Mouse (Mus musculus): ENCODE measurements at regions not wholly inside any gene's neighbourhood (a gene's known extent, or its start where the extent isn't known, plus 50 kb on each side); places are given as distances from the start of the nearest gene placed in this dataset.

DNA sequence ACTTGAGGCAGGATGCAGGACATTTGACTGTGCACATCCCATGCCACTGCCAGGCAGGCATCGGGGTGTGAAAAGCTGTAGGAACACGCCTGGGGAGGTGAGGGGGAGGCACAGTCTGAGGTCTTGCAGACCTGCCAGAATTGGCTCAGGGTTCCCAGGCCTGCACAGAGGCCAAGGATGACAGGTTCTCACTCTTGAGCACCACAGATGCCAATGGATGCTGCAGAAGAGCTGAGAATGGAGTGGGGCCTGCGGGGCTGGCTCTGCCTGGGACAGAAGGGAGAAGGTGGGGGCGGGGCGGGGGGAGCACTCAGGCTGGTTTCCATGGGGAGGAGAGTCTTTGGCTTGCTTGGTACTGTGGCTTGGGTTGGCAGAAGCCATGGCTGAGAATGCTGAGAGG, 469.2 kb upstream of the Syt1 start:
- no peak for DNase-seq

DNA sequence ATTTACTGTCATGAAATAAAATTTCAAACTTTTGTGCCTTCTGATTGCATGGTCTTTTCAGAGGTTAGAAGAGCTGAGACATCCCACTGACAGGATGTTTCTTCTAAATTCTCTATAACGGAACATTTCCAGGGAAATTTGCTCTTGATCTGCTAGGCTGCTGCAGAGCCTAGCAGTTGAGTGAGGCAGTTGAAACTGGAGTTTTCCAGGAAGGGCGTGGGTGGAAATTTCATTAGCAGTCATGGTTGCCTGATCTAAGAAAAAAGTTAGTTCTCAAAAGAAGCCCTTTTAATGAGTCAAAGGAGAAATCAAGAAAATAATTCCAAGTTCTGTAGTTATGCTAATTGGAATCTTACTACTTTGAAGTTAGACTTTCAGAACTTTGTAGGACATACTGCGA, 455.7 kb upstream of the Syt1 start:
- DNase-seq: no peak

DNA sequence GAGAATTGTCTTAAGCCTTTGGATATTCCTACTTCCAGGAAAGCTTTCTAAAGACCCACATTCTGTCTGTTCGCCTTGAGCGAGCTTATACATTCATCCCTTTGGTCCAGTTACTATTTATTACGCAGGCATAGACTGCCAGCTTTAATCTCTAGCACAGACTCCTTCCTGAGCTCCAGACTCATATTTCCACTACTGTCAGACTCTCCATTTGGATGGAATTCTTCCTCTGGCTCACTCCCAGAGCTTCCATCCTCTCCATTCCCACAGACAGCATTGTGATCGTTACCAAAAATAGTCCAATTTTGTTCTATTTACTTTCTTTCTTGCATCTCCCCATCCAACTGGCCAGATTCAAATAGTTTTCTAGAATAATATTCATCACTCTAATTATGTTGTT, 420.3 kb upstream of the Syt1 start:
- no peak for DNase-seq

DNA sequence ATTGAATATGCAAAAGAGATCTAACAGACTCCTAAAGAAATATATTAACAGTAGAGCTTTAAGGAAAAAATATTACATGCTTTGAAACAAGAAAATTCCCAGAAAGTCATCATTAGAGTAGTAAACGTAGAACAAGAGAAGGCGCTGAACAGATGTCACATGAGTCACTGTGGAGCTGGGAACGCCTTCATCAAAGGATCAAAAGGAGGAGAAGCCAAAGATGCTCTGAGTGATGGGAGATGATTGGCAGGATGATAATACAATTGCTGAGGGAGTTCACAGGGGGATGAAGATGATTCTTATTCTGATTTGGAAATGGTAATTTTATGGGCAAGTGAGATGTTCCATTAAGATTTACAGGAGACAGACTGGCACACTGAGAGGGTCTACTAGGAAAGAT, 417.1 kb upstream of the Syt1 start:
- DNase-seq: no peak

DNA sequence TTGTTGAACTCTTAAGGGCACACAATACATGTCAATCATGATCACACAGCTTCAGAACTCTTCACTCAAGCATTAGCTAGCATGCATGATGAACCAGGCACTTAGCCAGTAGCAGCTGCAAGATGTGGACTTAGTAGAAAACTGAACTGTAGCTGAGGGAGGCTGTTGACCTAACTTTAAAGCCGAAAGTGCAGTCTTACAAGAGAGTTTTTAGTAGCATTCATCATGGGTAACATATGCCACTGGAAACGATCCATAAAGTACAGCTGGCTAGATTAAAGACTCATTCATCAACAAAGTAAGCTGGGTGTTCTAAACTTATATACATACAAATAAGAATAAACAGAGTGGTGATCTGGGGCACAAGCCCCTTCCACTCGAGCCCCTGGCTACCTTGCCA, 396.2 kb upstream of the Syt1 start:
- DNase-seq: no peak

DNA sequence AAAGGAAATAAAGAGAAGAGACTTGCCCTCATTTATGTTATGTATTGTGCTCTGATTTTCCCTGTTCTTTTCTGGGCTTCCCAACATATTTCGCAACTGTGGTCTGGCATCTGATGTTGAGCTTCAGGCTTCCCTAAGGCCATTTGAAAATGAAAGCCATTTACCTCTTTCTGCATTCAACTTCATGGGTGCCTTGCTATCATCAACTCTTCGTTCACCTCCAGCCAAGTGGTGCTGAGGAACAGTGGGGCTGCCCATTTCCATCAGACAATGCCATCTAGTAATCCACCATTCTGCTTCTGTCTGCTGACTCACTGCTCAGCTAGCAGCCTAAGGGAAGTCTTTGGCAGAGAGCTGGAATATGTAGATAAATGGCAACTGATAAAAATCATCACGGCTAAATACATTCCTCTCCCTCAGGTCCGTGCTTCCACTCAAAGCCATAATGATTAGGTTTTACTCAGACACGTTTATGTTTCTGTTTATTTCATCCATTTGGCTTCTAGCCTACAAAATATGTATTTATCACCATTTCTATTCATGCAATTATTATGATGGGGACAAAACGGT, 394.4 kb upstream of the Syt1 start:
- no peak for DNase-seq

DNA sequence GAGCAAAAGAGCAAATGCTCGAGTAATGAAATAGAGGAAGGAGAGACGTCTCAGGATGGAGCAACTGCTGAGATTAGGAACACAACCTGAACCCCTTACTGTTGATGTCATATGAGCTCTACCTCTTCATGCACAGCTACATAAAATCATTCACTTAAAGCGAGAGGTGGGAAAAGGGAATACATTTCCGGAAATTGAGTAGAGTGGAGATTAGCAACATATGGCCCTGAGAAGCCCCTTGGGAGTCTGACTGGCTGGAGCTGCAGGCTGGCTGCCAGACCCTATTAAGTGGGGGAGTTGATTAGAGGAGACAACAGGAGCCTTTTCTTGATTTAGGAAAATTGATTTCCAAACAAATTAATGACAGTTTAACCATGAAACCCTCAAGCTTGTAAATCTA, 373.0 kb upstream of the Syt1 start:
- no peak for DNase-seq

DNA sequence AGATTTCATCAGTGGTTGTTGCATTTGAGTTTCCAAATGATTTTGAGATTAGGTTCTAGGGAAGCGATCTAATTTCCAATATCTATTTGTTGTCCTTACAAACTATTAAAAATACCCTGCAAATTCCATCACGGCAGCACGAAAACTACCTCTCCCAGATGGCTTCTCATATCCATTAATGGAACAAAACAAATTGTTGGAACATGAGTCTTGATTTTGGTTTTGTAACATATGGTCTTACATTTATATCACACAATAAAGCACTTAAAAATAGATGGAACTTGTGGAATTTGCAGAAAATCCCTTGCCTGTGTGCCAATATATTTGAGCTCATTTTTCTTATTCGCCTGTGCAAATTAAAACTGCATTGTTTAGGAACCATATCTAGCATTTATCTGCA, 368.1 kb upstream of the Syt1 start:
- no peak for DNase-seq

DNA sequence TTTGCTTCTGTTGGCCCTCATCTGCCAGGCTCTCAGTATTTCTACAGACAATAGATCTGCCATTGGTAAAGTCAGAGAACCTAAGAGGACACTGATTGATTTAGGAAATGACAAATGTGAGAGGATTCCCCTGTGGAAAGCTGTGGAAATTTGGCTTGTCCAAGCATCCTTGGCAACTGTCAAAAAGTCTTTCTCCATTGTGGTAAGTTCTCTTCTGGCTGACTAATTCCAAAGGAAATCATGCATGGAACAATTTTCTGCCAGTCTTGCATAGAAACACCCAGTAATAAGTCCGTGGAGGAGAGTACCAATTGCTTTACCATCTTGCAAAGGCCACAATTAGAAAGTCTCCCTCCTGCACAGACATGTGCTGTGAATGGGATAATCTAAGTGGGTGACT, 349.4 kb upstream of the Syt1 start:
- DNase-seq: no peak

DNA sequence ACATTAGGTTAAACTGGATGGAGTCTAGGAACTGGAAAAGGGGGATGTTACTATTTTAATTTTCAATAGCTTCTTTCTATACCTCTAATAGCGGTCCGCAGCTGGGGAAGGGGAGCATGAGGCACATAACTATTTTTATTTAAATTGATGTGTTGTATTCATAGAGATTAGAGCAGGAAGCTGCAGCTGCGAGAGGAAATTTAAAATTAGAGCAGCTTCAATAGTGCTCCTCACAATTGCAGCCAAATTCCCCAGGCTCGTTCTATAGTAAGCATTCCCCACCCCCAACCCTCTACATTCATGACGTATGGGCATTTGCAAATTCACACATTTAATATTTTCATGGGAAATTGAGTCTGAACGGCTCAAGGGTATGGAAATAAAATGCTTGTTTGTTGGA, 348.0 kb upstream of the Syt1 start:
- DNase-seq: no peak

DNA sequence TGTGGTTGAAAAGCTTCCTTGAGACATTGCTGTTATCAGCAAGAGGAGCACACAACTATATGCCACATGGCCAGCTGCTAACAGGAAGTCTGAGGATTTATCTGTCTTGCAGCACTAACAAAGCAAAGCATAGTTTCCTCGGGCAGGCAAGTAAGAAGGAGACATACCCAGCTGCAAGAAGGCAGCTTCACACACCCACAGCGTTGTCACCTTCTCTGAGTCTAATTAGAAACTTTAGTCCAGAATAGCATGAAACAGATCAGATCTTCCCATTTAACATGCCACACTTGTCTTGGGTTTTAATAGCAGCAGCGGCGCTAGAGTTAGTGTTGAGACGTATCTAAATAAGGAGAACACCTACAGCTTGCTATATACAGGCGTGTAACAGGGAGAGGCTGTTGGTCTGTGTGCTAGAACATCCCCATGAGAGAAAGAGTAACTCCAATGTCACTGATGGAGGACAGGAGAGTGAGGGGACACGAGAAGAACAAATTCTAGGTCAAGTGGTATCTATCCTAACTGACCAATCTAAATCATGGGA, 322.1 kb upstream of the Syt1 start:
- no peak for DNase-seq

DNA sequence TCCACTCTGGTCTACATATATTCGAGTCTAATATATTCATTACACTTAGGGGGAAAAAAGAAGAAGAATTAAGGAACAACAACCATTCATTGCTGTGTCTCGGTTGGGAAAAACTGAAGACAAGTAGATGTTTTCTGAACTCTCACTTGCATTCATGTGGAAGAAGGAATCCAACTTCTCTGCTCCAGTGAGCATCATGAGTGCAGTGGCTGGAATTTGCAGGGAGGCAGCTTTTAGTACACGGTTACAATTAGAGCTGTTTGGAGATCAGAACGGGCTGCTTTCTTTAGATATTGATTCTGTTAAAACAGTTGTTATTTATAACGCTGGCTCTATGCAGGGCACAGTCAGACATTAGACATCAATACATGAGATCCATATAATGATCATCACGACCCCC, 298.5 kb upstream of the Syt1 start:
- no peak for DNase-seq

DNA sequence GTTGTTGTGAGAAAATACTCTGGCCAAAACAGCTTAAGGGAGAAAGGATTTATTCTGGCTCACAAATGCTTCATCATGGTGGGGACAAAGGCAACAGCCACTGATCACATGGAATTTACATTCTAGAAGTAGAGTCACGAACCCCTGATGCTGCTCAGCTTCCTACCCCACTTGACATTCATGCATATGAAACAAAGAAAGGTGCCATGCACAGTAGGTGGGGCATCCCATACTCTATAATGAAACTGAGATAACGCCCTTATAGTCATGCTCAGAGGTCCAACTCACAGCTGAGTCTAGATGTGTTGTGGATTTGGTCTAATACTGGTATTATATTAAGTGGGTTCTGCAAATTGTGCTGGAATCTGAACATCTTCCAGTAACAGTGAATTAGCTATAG, 289.4 kb upstream of the Syt1 start:
- no peak for DNase-seq

DNA sequence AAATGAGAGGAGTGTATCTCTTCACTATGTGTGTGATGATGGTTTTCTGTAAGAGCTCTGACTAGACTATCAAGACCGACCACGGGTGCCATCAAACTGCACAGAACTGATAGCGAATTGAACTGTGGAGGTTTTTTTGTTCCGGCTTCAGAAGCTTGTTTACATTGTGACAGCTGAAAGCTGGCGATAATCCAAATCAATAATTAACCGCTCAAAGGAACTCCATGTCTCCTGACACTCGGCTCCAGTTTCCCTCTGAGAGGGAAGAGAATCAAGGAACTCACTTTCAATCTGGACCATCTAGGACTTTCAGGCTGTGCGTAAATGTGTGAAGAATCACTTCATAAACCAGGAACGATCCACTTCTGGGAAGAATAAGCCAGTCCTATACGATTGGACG, 289.0 kb upstream of the Syt1 start:
- no peak for DNase-seq

DNA sequence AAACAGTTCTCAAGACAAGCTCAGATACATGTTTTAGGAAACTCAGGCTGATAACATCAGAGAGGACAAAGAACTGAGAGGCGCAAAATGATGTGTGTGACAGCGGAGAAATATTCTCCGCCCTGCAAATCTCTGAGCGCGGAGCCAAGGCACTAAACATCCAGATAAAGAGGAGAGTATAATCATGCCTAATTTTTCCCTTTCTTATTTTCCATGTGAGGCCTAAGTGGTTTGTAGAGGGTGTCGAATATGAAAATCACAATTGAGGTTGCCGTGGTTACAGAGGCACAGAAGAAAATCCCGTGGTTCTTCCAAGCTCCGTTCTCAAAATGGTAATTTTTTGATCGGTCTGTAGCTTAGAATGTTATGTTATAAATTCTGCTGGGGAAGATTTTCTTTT, 272.6 kb upstream of the Syt1 start:
- DNase-seq: no peak

DNA sequence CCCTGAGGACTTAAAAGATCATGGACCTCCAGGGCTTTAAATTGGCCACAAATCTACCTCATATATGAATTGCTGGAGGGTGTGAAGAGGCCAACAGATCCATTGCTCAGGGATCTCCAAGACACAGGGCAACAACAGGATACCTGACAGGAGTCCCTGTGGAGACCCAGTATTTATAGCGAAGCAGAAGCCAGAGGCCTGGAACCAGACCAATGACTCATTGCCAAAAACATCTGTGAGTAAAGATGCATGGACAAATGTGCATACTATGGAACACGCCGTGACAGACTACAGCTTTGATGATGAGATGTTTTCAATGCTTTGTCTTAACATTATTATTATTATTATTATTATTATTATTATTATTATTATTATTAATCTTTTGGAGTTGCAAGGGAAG, 239.0 kb upstream of the Syt1 start:
- DNase-seq: no peak

DNA sequence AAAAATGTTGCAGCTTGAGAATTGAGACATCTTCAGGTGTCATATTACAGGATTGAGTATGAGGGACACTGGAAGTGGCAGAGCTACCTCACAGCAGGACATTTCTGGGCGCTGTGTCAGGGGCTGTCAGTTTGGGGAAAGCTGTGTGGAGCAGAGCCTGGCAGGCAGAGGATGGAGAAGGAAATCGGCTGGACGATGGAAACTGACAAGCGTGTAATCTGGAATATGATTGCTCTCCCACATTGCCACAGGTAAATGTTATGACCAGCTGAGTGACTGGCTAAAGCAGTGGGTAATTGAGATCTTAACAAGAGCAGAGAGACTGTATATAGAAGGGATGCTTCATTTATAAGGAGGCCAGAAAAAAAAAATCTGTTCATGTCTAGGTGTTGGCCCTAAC, 235.5 kb upstream of the Syt1 start:
- DNase-seq: no peak

DNA sequence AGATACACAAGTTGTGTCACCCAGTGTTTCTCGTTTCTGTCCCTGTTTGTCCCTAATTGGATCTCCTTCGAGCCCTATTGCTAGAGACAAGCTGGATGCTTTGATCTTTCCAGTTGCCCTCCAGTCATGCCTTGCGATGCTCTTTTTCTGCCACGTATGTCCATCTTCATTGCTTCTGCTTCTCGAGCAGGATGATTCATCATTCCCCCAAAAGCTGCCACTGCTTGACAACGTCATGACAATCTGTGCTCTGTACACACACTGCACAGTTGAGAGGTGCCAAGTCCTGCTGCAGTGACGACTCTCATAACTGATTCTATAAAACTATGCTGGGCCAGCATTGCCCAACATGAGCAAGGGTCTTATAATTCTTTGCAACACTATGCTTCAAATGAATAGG, 226.2 kb upstream of the Syt1 start:
- no peak for DNase-seq

DNA sequence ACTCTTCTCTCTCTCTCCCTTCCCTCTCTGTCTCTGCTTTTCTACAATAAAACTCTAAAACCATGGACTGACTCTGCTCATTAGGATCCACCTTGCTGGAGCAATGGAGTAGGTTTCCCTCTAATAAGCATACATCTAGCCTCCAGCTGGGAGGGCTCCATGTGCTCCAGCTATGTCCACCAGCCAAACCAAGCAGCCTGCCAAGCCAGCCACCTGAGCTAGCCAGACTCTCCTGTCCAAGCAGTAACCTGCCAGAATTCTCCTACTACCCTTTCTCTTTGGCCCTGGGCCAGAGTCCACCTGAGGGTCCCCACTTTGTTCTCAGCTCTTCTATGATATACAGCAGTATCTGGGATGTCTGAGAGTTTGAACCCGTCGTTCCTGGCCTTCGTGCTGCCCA, 216.2 kb upstream of the Syt1 start:
- DNase-seq: no peak

DNA sequence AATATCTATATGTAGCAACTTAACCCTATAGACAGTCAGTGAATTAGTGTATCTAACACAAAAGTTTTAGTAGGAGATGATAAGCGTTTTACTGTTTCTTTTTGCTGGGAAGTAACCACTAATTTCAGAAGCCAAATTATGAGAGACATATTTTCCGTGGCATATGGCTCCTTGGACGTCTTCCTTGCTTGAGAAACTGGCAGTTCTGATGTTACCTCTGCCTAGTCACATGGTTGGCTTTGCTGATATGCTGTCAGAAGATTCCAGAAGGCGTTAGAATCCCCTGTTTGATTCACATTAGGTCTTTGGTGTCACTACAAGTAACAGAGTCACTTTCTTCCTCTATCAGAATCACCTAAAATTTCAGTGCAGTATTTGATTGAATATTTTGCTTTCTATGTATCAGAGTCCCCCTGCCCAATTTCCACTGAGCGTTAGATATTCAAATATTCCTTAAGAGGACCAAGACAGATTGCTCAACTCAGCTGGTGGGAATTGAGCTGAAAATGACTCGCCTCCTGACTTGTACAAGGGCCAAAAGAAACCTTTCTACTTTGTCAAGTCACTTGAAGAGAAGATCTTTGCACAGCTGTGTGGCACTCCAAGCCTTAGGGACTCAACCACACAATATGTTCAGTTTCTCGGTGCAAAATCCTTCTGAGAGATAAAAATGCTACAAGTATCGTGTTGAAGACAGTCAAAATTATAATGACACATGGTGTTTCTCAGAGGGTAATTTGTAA, 178.2 kb upstream of the Syt1 start:
- no peak for DNase-seq

DNA sequence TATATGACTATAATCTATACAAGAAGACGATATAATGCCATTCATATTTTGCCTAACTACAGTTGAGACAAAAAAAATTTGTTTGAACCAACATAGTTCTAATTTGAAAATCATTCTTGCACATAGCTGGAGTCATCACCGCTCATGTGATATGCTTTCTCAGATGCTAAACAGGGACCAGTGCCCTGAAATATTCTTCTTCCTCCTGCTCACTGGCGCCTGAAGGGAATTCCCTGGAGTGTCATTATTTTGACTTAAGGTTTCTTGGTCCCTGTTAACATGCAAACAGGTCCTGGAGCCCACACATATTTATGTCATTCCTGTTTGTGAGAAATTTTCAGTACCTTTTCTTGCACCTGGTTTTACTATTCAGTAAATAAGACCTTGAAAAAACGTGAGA, 177.5 kb upstream of the Syt1 start:
- no peak for DNase-seq

DNA sequence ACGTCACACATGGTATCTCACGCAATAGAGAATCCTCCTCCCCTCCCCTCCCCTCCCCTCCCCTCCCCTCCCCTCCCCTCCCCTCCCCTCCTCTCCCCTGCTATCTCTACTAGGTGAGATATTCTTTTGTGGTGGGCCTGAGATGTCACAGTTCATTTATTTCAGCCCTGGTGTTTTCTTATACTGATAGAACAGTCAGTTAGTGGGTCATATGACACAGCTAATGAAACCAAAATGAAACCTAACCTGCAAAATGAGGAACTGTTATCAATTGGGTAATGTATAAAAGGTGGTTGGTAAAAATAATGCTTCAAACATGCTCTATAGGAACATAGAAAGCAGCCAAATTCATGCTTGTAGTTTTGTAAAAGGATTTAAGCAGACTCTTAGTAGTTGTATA, 174.5 kb upstream of the Syt1 start:
- no peak for DNase-seq

DNA sequence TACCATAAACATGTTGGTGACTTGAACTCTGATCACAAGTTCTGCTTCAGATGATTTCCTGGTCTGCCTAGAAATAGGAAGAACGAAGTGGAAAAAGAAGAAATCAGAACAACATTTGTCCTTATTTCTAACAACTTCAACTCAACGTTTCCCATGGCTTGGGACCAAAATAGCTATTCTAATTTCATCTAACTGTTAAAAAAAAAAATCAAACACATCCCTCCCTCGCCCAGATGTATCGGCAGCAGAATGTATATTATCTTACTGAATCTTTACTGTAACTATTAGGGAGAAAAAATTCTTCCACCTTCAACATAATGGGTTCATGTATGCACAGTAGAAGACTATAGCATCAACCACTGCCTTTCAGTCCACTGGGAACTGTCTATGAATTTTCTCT, 169.7 kb upstream of the Syt1 start:
- no peak for DNase-seq

DNA sequence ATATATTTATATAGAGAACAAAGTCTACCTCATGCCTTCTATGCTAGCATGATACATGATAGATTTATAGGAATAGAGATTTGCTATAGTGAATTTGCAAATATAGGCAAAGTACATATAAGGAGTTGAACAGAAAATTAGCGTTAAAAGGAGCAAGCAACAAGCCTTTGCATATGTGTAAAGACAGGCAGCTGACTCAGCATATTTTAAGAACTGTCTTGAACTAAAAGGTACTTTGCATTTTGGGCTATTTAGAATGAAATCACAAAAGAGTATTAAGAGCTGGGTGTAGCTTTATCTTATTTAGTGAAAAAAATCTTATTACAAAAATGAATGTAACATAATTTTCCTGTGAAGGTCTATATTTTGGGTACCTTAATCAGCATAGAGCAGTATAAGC, 149.9 kb upstream of the Syt1 start:
- DNase-seq: no peak

DNA sequence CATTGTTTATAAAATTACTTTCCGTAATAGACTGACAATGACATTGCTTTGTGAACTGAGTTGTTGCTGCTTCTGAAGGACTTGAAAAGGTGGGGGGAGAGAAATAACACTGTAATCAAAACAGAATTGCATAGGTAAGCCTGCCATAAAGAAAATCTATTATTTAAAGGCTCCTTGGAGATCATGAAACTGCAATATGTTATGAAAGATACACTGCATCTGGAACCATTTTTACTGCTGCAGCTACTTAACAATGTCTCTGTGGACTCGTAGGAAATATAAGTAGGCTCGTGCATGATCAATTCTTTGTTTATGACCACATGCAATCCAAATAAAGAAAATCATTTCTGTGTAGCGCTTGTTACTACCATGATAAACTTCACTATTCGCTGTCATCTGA, 145.0 kb upstream of the Syt1 start:
- no peak for DNase-seq
